Mouse (Mus musculus): Measurements from ENCODE around the gene Spata31d1c. TPM values are rescaled to one million over a fixed set of nuclear protein-coding genes. Genes with fewer than 3 reads are reported as not detected.

Spata31d1c gene
- total RNA-seq (2022): not detected

DNA sequence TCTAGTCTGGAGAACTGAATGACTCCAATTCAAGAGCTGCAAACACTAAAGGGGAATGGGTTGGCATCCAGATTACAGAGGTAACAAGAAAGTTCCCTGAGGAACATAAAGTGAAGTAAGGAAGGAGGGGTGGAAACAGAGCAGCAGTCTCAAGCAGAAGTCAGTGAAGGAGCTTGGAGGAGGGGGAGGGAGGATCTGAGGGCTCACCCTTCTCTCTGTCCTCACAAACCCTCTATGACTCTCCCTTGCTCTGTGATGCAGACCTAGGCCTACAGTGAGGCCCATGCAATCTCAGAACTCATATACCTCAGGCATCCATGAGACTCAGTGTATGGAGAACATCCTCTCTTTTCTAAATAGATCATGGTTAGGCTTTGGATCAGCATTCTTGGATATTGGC, at the start of gene Spata31d1c:
Gene Spata31d1c (plus strand): TSS at position 301 of the 400 bp plus-strand sequence.
- no peak for DNase-seq (ENCODE audit: low spot score)

DNA sequence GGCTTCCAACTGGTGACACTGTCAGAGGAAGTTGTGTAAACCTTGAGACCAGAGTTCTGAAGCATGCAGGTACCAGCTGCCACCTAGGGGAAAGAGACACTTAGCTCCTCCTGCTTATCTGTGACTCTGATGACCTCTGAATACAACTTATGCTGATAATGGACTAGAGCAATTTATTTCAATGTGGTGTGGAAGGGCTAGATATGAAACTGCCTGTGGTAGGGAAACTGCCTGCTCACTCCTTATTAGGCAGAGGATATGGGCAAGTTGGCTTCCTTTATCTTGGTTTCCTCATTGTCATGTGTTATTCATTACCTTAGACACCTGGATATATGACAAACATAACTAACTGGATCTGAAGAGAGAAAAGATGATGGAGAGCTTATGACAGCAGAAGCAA, 44.0 kb upstream of the Spata31d1c start:
- DNase-seq (ENCODE audit: low spot score): no peak

DNA sequence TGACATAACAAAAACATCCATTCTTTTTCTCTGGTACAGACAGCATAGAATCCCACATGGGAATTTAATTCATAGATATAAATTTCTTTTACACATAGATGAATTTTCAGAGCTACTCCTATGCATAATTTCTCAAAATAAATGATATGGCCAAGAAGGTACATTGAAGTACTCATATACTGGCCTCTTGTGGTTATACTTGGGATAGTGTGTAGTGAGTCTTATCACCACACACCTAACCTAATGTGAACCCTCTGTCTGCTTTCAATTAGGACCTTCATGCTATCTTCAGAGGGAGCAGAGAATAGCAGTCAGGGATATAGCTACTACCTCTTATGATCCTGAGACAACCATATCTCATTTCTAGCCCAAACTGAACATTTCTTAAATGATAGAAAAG, 27.4 kb upstream of the Spata31d1c start:
- no peak for DNase-seq (ENCODE audit: low spot score)

DNA sequence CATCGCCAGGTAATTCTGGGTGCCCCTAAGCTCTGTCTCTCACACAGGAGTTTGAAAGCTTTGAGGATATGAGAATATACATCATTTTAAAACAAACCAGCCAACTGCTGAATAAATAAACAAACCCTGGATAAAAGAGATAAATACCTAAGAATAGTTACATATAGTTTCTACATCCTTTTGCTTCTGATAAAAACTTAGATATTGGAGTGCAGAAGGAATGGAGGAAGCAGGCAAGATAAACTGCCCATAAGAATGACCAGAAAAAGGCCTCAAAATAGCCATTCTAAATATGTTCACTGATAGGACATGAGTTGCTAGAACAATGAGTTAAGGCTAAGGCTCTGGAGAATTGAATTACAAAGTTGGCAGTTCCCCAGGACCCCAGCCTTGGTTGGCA, 26.1 kb upstream of the Spata31d1c start:
- no peak for DNase-seq (ENCODE audit: low spot score)

DNA sequence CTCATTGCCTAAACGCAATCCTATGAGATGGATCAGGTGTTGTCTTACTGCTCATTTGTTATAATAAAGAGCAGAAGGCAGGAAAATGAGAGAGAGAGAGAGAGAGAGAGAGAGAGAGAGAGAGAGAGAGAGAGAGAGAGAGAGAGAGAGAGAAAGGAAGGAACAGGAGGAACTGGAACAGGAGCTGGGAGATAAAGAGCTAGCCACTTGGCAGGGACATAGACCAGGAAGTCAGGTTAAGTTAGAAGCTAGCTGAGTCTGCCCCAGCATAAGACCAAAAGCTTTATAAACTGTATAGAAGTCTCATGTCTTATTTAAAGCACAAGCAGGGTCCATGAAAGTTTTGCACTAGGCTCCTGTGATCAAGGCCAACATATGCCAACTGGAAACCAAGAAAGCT, 24.9 kb upstream of the Spata31d1c start:
- DNase-seq (ENCODE audit: low spot score): no peak

DNA sequence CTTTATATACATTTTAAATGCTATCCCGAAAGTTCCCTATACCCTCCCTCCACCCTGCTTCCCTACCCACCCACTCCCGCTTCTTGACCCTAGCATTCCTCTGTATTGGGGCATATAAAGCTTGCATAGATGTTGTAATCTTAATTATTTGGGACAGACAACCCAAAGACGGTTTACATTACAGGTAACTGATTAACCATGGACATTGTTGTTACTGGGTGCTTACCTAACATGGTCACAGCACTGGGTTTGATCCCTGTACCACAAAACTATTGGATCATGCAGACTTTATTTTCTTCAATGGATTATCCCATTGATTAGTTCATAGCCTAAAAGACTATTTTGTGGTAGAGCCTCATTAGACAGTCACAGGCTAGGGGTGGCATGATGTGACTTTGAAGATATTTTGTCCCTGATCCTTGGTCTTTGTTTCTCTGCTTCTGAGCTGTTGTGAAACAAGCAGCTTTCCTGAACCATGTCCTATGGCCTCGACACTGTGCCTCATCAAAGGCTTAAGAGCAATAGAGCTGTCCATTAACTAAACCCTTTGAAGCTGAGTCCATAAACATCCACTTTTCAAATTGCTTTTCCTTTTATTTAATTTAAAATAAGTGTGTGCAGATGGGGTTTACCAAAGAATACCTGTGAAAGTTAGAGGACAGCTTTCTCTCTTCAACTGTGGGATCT, 21.7 kb upstream of the Spata31d1c start:
- no peak for DNase-seq (ENCODE audit: low spot score)

DNA sequence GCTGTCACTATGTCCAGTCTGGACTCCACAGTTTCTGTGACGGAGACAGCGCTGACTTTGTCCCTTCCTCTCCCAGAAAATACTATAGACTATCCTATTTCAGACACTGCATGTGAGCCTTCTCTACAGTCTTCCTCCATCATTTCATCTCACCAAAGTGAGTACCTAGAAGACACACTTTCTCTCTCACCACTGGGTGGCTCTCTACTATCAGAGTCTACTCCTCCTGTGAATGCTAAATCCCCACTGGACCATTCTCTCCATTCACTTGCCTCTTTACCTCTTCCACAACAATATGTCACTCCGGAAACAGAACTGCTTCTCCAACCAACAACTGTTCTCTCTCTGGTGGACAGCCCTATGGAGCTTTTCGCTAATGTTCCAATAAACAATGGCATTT, 2.2 kb downstream of the Spata31d1c start:
- DNase-seq (ENCODE audit: low spot score): no peak

DNA sequence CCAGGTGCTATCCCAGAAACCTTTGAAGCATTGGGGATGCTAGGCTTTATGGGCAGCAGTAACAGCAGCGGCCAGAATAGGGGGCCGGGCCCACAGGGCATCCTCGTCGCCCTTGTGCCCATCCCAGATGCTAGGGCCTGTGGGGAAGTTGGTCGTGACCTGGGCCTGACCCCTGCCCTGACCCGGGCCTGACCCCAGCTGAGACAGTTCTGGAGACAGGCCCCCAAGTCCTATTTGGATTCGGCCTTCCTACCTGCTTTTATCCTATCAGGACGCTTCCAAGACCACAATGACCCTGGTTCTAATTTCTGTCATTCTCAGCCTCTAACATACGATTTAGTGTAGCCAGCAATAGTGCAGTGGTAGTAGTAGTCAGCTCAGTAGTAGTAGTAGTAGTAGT, 19.8 kb downstream of the Spata31d1c start, which contains the start of gene Prss47:
Gene Prss47 (minus strand): TSS at position 101 of the 400 bp plus-strand sequence.
- DNase-seq (ENCODE audit: low spot score): no peak

DNA sequence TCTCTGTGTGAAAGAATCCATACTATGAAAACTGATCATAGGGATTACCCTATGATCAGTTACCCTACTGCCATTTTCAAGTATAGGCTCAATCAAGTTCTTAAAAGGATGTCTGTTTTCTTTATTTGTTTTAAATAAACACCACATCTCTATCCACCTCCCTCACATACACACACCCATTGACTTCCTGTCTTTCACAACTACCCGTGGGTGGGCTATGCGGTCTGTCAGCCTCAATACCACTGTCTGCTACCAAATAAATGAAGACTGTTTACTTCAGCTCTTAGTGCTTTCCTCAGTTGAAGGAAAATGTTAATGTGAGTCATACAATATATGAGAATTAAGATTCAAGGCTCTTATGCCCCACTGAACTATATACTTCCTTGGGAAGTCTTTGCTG, 37.1 kb downstream of the Spata31d1c start:
- DNase-seq (ENCODE audit: low spot score): no peak

Other genes starting within 250 kb of the Spata31d1c start
- gene Cntnap3, start 129.1 kb upstream of the Spata31d1c start, total RNA-seq (2022): under 1 TPM in 1 of 4 experiments, not detected in 3; 0.03 TPM
- not detected for gene Spata31, start 115.7 kb upstream of the Spata31d1c start, total RNA-seq (2022)
- gene Prss47, start 19.7 kb downstream of the Spata31d1c start, total RNA-seq (2022): not detected
- 10 to 100 TPM; 11.7 to 14.3 (median 13.0) TPM for gene Mfsd14b, start 79.9 kb downstream of the Spata31d1c start, total RNA-seq (2022)
- gene Olfr465-ps1, start 105.0 kb downstream of the Spata31d1c start, total RNA-seq (2022): not detected
- not detected for gene Olfr466, start 117.2 kb downstream of the Spata31d1c start, total RNA-seq (2022)
- gene Nlrp4f, start 172.9 kb downstream of the Spata31d1c start, total RNA-seq (2022): not detected
- gene Gm10775, start 226.5 kb downstream of the Spata31d1c start, total RNA-seq (2022): not detected
- 10 to 100 TPM; 20.1 to 26.1 (median 21.2) TPM for gene Zfp369, start 245.8 kb downstream of the Spata31d1c start, total RNA-seq (2022)